Mouse (Mus musculus) liver, embryonic 14.5 days (tissue): ENCODE measurements around the gene Gdap1l1.

Source experiments
- CTCF ChIP-seq: IDR thresholded peaks from 2 replicates; pipeline ENCODE4 v1.5.1; 2016; ENCODE audit warnings: antibody characterized with exemption, low read depth, control low read depth
- EP300 ChIP-seq: IDR thresholded peaks from 2 replicates; pipeline ENCODE4 v1.6.1; 2016; ENCODE audit warnings: antibody characterized with exemption, low read depth

DNA sequence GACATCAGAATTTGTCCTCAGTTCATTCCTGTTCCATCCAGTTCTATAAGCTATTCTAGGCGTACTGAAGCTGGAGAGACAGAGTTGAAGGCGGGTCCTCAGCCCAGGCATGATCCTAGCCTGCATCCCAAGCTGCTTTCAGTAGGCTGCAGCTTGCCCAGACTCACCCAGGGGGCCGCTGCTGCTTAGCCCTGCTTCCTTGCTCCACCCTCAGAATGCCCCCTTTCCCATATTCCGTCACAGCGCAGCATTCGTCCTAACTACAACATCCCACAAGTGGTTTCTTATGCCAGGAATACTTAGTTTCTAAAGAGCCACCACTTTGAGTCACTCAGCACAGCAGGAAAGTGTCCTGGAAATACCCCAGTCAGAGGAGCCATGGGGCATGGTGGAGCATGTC lies 43.3 kb upstream of the Gdap1l1 start:
- TF ChIP-seq CTCF = no peak
- no peak for TF ChIP-seq EP300
